ENCODE assay signal across 9 mouse cellular contexts in genomic region chr1:55363586-55363985, GRCm38 (mm10). TPM values are rescaled to one million over a fixed set of nuclear protein-coding genes. Genes with fewer than 3 reads are reported as not detected.
DNase-seq lines count a peak whose midpoint lies in the region; ATAC-seq and TF ChIP-seq lines count a peak whose summit lies in the region.
"Had no signal": no experiment of that assay in that cellular context is flagged by ENCODE, and none has a peak within 500 bp of the region (broad histone marks: within the 10 kb centered on the region; RNA-seq: fewer than 3 reads in every experiment).

No protein-coding gene starts in this region.

- DNase-seq in brain, embryonic 14.5 days (ENCODE audit: low read depth) = peak; percentile 74
- DNase-seq in gastrocnemius, postnatal 10 days = peak; percentile 46
- DNase-seq in thymus, adult 18-20 months = peak; percentile 59 to 74

- peak overlapping the region; percentile 38 for H3K4me3 ChIP-seq in erythroblast, embryonic 14.5 days (replicated peaks)
- peak overlapping the region; percentile 52 for H3K4me3 ChIP-seq in liver, embryonic 12.5 days

- no peak overlapping the region for H3K27ac ChIP-seq in liver, embryonic 12.5 days

- H3K9me3 ChIP-seq in erythroblast, embryonic 14.5 days (ENCODE audit: control insufficient read depth, low read length) = peaks cover 13% of the 10 kb centered on the region
- H3K9me3 ChIP-seq in liver, embryonic 12.5 days (replicated peaks) = peaks cover 6% of the 10 kb centered on the region

- H3K4me2 ChIP-seq in liver, embryonic 12.5 days = peak overlapping the region; percentile 71

- H3K9ac ChIP-seq in liver, embryonic 12.5 days = no peak overlapping the region

- H3K36me3 ChIP-seq in erythroblast, embryonic 14.5 days (ENCODE audit: control insufficient read depth) = no peaks in the 10 kb centered on the region
- H3K36me3 ChIP-seq in liver, embryonic 12.5 days = no peaks in the 10 kb centered on the region
- H3K36me3 ChIP-seq: G1E had no signal

- no peak for ATAC-seq in erythroblast, adult 5-6 weeks (replicated peaks; ENCODE audit: low FRiP score, poor library complexity, severe bottlenecking)
- ATAC-seq in inflammation-experienced regulatory T-cells, adult 6 months = peak; percentile 99
- ATAC-seq in liver, embryonic 12.5 days = peak; percentile 76
- ATAC-seq in monocyte, adult 5-6 weeks (replicated peaks; ENCODE audit: insufficient number of reproducible peaks, low FRiP score, low TSS enrichment, poor library complexity, severe bottlenecking) = peak; percentile 63

- 3% methylated on average over 26 of the region's 27 CpGs for WGBS in liver, embryonic 12.5 days (ENCODE audit: insufficient replicate concordance)

- TF ChIP-seq CTCF in brain, embryonic 14.5 days (IDR thresholded peaks at IDR 0.05; ENCODE audit: borderline replicate concordance, extremely low read depth, insufficient read depth, insufficient read length) = no peak

- H3K4me1 ChIP-seq in erythroblast, embryonic 14.5 days (ENCODE audit: control insufficient read depth) = peaks cover 10% of the 10 kb centered on the region
- H3K4me1 ChIP-seq in liver, embryonic 12.5 days = peaks cover 12% of the 10 kb centered on the region

- peaks cover 29% of the 10 kb centered on the region for H3K27me3 ChIP-seq in erythroblast, embryonic 14.5 days (ENCODE audit: control insufficient read depth)
- H3K27me3 ChIP-seq in liver, embryonic 12.5 days (replicated peaks) = peaks cover 30% of the 10 kb centered on the region

- no peak for TF ChIP-seq POLR2A in brain, embryonic 14.5 days (IDR thresholded peaks at IDR 0.05; ENCODE audit: borderline replicate concordance, extremely low read depth, insufficient read depth, insufficient read length, poor library complexity, severe bottlenecking)

RNA-seq across cellular contexts. Expression of gene Boll, which starts 0.3 kb away (rescaled TPM):
- not detected in 2 replicates for polyA plus RNA-seq in erythroblast, embryonic 14.5 days (2012)
- not detected in 2 replicates for total RNA-seq in erythroblast, adult 5-6 weeks (2015; ENCODE audit: low replicate concordance)
- not detected in 2 replicates for total RNA-seq in erythroblast, adult 5-6 weeks (2017; ENCODE audit: low replicate concordance)
- not detected in 2 replicates for polyA plus RNA-seq in brain, embryonic 14.5 days (2012; rRNA removed)
- total RNA-seq in gastrocnemius, postnatal 10 days (2021) = under 1 TPM in 1 of 2 experiments, not detected in 1; 0.34 TPM
- polyA plus RNA-seq in inflammation-experienced regulatory T-cells, adult 6 months (2017; shearing (Covaris generic)) = 1 to 10 TPM in 1 of 3 experiments, under 1 TPM in 1, not detected in 1; 0.70 to 1.0 TPM
- 0.35 and 0.37 TPM in 2 replicates for polyA plus RNA-seq in liver, embryonic 12.5 days (2016; fragmentation: Nextera tagmentation; extraction: Ambion mirVana)
- 0.21 to 0.68 TPM in 2 of 3 replicates, not detected in the other for total RNA-seq in monocyte, adult 5-6 weeks (2017)
- polyA plus RNA-seq: G1E had no signal

RNA-seq across cellular contexts. Expression of gene Plcl1, which starts 42.1 kb away (rescaled TPM):
- not detected in 2 replicates for polyA plus RNA-seq in erythroblast, embryonic 14.5 days (2012)
- 0.21 TPM in 1 of 2 replicates, not detected in the other for total RNA-seq in erythroblast, adult 5-6 weeks (2015; ENCODE audit: low replicate concordance)
- not detected in 2 replicates for total RNA-seq in erythroblast, adult 5-6 weeks (2017; ENCODE audit: low replicate concordance)
- 4.2 and 5.5 TPM in 2 replicates for polyA plus RNA-seq in brain, embryonic 14.5 days (2012; rRNA removed)
- total RNA-seq in gastrocnemius, postnatal 10 days (2021) = 1 to 10 TPM; 7.4 to 7.7 TPM
- 1 to 10 TPM in 2 of 3 experiments, under 1 TPM in 1; 0.49 to 3.0 (median 2.5) TPM for polyA plus RNA-seq in inflammation-experienced regulatory T-cells, adult 6 months (2017; shearing (Covaris generic))
- 0.25 and 0.37 TPM in 2 replicates for polyA plus RNA-seq in liver, embryonic 12.5 days (2016; fragmentation: Nextera tagmentation; extraction: Ambion mirVana)
- total RNA-seq in monocyte, adult 5-6 weeks (2017) = 0.32 to 1.9 TPM (median 1.5 TPM) in 3 replicates
- polyA plus RNA-seq: G1E had no signal
